Mouse (Mus musculus): ENCODE results near the gene Lgals7.

- no peak for TF ChIP-seq CTCF (IDR thresholded peaks at IDR 0.05)
- TF ChIP-seq POLR2A (IDR thresholded peaks at IDR 0.05; ENCODE audit: insufficient read depth, low read depth, low read length), result no peak
- TF ChIP-seq EP300 (IDR thresholded peaks at IDR 0.05; ENCODE audit: insufficient read depth, low read depth, low read length), result no peak
These were observed 14.2 kb downstream of the Lgals7 start for GRCm38 (mm10) chr7:28877856-28878255.
